Mouse (Mus musculus): Measurements from ENCODE around the gene Map3k4. TPM values are rescaled to one million over a fixed set of nuclear protein-coding genes. Genes with fewer than 3 reads are reported as not detected.

Gene Map3k4
- total RNA-seq, 2 experiments from 2014 or later: 0.77 to 6.3 TPM

GRCm38 (mm10) chr17:12204246-12204645, 114.3 kb downstream of the Map3k4 start:
- 0 out of 2 replicates have a peak, but pooled peaks have one; percentile 9 for ATAC-seq (replicated peaks; ENCODE audit: low FRiP score, poor library complexity, severe bottlenecking)

- ATAC-seq (replicated peaks; ENCODE audit: low FRiP score, poor library complexity, severe bottlenecking): no peak
Observed at GRCm38 (mm10) chr17:12203414-12203897, 115.1 kb downstream of the Map3k4 start.

- ATAC-seq (replicated peaks; ENCODE audit: low FRiP score, poor library complexity, severe bottlenecking): no peak
Observed at GRCm38 (mm10) chr17:12201086-12201485, 117.5 kb downstream of the Map3k4 start.

- no peak for ATAC-seq (replicated peaks; ENCODE audit: low FRiP score, poor library complexity, severe bottlenecking)
Observed at GRCm38 (mm10) chr17:12199933-12200332, 118.7 kb downstream of the Map3k4 start.

- no peak for ATAC-seq (replicated peaks; ENCODE audit: low FRiP score, poor library complexity, severe bottlenecking)
Observed at GRCm38 (mm10) chr17:12195604-12196003, 123.0 kb downstream of the Map3k4 start.

GRCm38 (mm10) chr17:12195137-12195536, 123.5 kb downstream of the Map3k4 start:
- no peak for ATAC-seq (replicated peaks; ENCODE audit: low FRiP score, poor library complexity, severe bottlenecking)

- ATAC-seq (replicated peaks; ENCODE audit: low FRiP score, poor library complexity, severe bottlenecking): no peak
Observed at GRCm38 (mm10) chr17:12187782-12188181, 130.8 kb downstream of the Map3k4 start.

- 0 out of 2 replicates have a peak, but pooled peaks have one; percentile 29 for ATAC-seq (replicated peaks; ENCODE audit: low FRiP score, poor library complexity, severe bottlenecking)
Observed at GRCm38 (mm10) chr17:12186341-12186740, 132.3 kb downstream of the Map3k4 start.

GRCm38 (mm10) chr17:12185855-12186254, 132.7 kb downstream of the Map3k4 start:
- ATAC-seq (replicated peaks; ENCODE audit: low FRiP score, poor library complexity, severe bottlenecking): peak; percentile 87

- ATAC-seq (replicated peaks; ENCODE audit: low FRiP score, poor library complexity, severe bottlenecking): no peak
Observed at GRCm38 (mm10) chr17:12184283-12184682, 134.3 kb downstream of the Map3k4 start.

GRCm38 (mm10) chr17:12182702-12183485, 135.7 kb downstream of the Map3k4 start:
- peak; percentile 60 for ATAC-seq (replicated peaks; ENCODE audit: low FRiP score, poor library complexity, severe bottlenecking)

GRCm38 (mm10) chr17:12179766-12180165, 138.8 kb downstream of the Map3k4 start:
- no peak for ATAC-seq (replicated peaks; ENCODE audit: low FRiP score, poor library complexity, severe bottlenecking)

- ATAC-seq (replicated peaks; ENCODE audit: low FRiP score, poor library complexity, severe bottlenecking): no peak
Observed at GRCm38 (mm10) chr17:12179339-12179738, 139.3 kb downstream of the Map3k4 start.

Other genes starting within 250 kb of the Map3k4 start
- gene Agpat4, start 200.1 kb downstream of the Map3k4 start, total RNA-seq (2015; ENCODE audit: low replicate concordance): 73.6 and 79.0 TPM in 2 replicates
- gene Agpat4, start 200.1 kb downstream of the Map3k4 start, total RNA-seq (2017; ENCODE audit: low replicate concordance): 99.3 and 133 TPM in 2 replicates
- not detected in 2 replicates for gene Plg, start 59.8 kb upstream of the Map3k4 start, total RNA-seq (2015; ENCODE audit: low replicate concordance)
- gene Plg, start 59.8 kb upstream of the Map3k4 start, total RNA-seq (2017; ENCODE audit: low replicate concordance): not detected in 2 replicates
- 0.63 TPM in 1 of 2 replicates, not detected in the other for gene Slc22a3, start 188.9 kb upstream of the Map3k4 start, total RNA-seq (2015; ENCODE audit: low replicate concordance)
- gene Slc22a3, start 188.9 kb upstream of the Map3k4 start, total RNA-seq (2017; ENCODE audit: low replicate concordance): 1.0 and 1.3 TPM in 2 replicates